Mouse (Mus musculus) retina, postnatal 1 day (tissue): ENCODE measurements around the gene Iqcf3.
"Not testable (repeated sequence)": the region's sequence is repeated elsewhere in the genome, so short reads cannot be mapped to it uniquely, and the experiment has no call there.

ENCODE experiments used
- DNase-seq: peaks from one replicate; pipeline ENCODE4 v3.0.0-alpha.2; 2012

The Iqcf3 gene

GRCm38 (mm10) chr9:106504246-106504645 is 57.2 kb downstream of the Iqcf3 start:
- DNase-seq = no peak

GRCm38 (mm10) chr9:106501846-106502245 is 59.6 kb downstream of the Iqcf3 start:
- DNase-seq = no peak

GRCm38 (mm10) chr9:106499667-106500066 is 61.8 kb downstream of the Iqcf3 start, which contains the start of gene Iqcf1:
Gene Iqcf1 (plus strand): TSS chr9:106499967.
- DNase-seq = no peak

- DNase-seq = not testable (repeated sequence)
Observed at GRCm38 (mm10) chr9:106487602-106488001, 73.8 kb downstream of the Iqcf3 start.

- DNase-seq = no peak
Observed at GRCm38 (mm10) chr9:106485076-106485475, 76.4 kb downstream of the Iqcf3 start.

- DNase-seq = no peak
Observed at GRCm38 (mm10) chr9:106483606-106484005, 77.8 kb downstream of the Iqcf3 start.

GRCm38 (mm10) chr9:106483136-106483535 is 78.3 kb downstream of the Iqcf3 start:
- DNase-seq = no peak

- DNase-seq = no peak
Observed at GRCm38 (mm10) chr9:106482578-106483115, 78.8 kb downstream of the Iqcf3 start.

- no peak for DNase-seq
Observed at GRCm38 (mm10) chr9:106481676-106482075, 79.8 kb downstream of the Iqcf3 start.

GRCm38 (mm10) chr9:106481075-106481474 is 80.4 kb downstream of the Iqcf3 start:
- no peak for DNase-seq

GRCm38 (mm10) chr9:106480541-106480940 is 80.9 kb downstream of the Iqcf3 start:
- no peak for DNase-seq

GRCm38 (mm10) chr9:106478101-106478500 is 83.3 kb downstream of the Iqcf3 start:
- DNase-seq = no peak

- DNase-seq = no peak
Observed at GRCm38 (mm10) chr9:106477649-106478048, 83.8 kb downstream of the Iqcf3 start.

- DNase-seq = peak; percentile 100
Observed at GRCm38 (mm10) chr9:106476924-106477484, 84.4 kb downstream of the Iqcf3 start, which contains the start of gene Parp3. Gene Parp3 (minus strand): TSS chr9:106476949.

GRCm38 (mm10) chr9:106476002-106476923 is 85.2 kb downstream of the Iqcf3 start:
- no peak for DNase-seq

GRCm38 (mm10) chr9:106475663-106476001 is 85.8 kb downstream of the Iqcf3 start, which contains the start of gene Rrp9:
Gene Rrp9 (plus strand): TSS chr9:106475963.
- DNase-seq = no peak

GRCm38 (mm10) chr9:106475046-106475445 is 86.4 kb downstream of the Iqcf3 start:
- DNase-seq = no peak

- peak; percentile 86 for DNase-seq
Observed at GRCm38 (mm10) chr9:106474456-106474855, 87.0 kb downstream of the Iqcf3 start.

GRCm38 (mm10) chr9:106473753-106474105 is 87.7 kb downstream of the Iqcf3 start:
- no peak for DNase-seq

GRCm38 (mm10) chr9:106473081-106473752 is 88.2 kb downstream of the Iqcf3 start:
- DNase-seq = no peak

- DNase-seq = no peak
Observed at GRCm38 (mm10) chr9:106472321-106472720, 89.1 kb downstream of the Iqcf3 start.

GRCm38 (mm10) chr9:106471892-106472291 is 89.5 kb downstream of the Iqcf3 start:
- peak; percentile 92 for DNase-seq
